Mouse (Mus musculus): ENCODE data around the gene Iqce. TPM values are rescaled to one million over a fixed set of nuclear protein-coding genes. Genes with fewer than 3 reads are reported as not detected.

Iqce gene
- total and polyA plus RNA-seq, 3 experiments: 6.4 to 21.2 TPM; not detected in 1

- H3K9ac ChIP-seq (ENCODE audit: control insufficient read depth, low read depth, low read length, poor library complexity, severe bottlenecking): no peak overlapping the region
- H3K9me3 ChIP-seq (replicated peaks; ENCODE audit: insufficient read depth, low read length): no peaks in the 10 kb centered on the region
- H3K79me2 ChIP-seq (ENCODE audit: control insufficient read depth, insufficient read depth, low read length, poor library complexity): no peaks in the 10 kb centered on the region
Measured at GRCm38 (mm10) chr5:140660398-140660797, 41.8 kb downstream of the Iqce start.

GRCm38 (mm10) chr5:140659607-140660272 lies 42.4 kb downstream of the Iqce start:
- Histone ChIP-seq H3K4me1 (ENCODE audit: control insufficient read depth in 1 of 2, insufficient read depth in 2 of 2, low read length in 2 of 2) (peaks cover 0 to 30% of the 10 kb centered on the region in 2 experiments; a peak in 3 of 4 replicates), H3K27ac (ENCODE audit: control insufficient read depth, low read depth, low read length) (no peak overlapping the region), H3K27me3 (ENCODE audit: control insufficient read depth in 1 of 2, insufficient read depth in 2 of 2, low read length in 2 of 2) (no peaks in the 10 kb centered on the region), H3K79me2 (ENCODE audit: control insufficient read depth, insufficient read depth, low read length, poor library complexity) (no peaks in the 10 kb centered on the region), H3K36me3 (ENCODE audit: control insufficient read depth in 1 of 2, insufficient read depth in 2 of 2, low read length in 2 of 2) (peaks cover 0 to 14% of the 10 kb centered on the region in 2 experiments; a peak in 2 of 4 replicates), H3K9me3 (replicated peaks; ENCODE audit: insufficient read depth, low read length) (no peaks in the 10 kb centered on the region), H3K4me3 (ENCODE audit: control insufficient read depth in 1 of 2, insufficient read depth in 1 of 2, low read depth in 2 of 2, low read length in 2 of 2) (no peak overlapping the region), H3K9ac (ENCODE audit: control insufficient read depth, low read depth, low read length, poor library complexity, severe bottlenecking) (no peak overlapping the region)
- TF ChIP-seq USF1 (IDR thresholded peaks at IDR 0.05; ENCODE audit: low read depth, low read length) (no peak), KAT2A (conservative IDR thresholded peaks at IDR 0.05; ENCODE audit: low read depth, low read length) (no peak), GABPA (IDR thresholded peaks at IDR 0.05; ENCODE audit: low read depth, low read length) (no peak), ZC3H11A (IDR thresholded peaks at IDR 0.05; ENCODE audit: low read depth, low read length) (no peak), TCF12 (IDR thresholded peaks at IDR 0.05; ENCODE audit: low read depth, low read length) (no peak), ZMIZ1 (IDR thresholded peaks at IDR 0.05; ENCODE audit: low read depth, low read length) (no peak), ZNF384 (IDR thresholded peaks at IDR 0.05; ENCODE audit: low read depth, low read length) (no peak), MAFK (IDR thresholded peaks at IDR 0.05; ENCODE audit: borderline replicate concordance, low read depth, low read length) (no peak), RCOR1 (IDR thresholded peaks at IDR 0.05; ENCODE audit: low read depth, low read length) (no peak), GATA1 (IDR thresholded peaks at IDR 0.05; ENCODE audit: low read depth, low read length) (no peak), MAZ (IDR thresholded peaks at IDR 0.05; ENCODE audit: low read depth, low read length) (no peak), EP300 (IDR thresholded peaks at IDR 0.05; ENCODE audit: low read depth in 1 of 2, low read length in 2 of 2) (no peak), BHLHE40 (IDR thresholded peaks at IDR 0.05; ENCODE audit: borderline replicate concordance, low read depth, low read length) (no peak), USF2 (IDR thresholded peaks at IDR 0.05; ENCODE audit: borderline replicate concordance in 1 of 2, insufficient read depth in 1 of 2, low read depth in 1 of 2, low read length in 2 of 2) (no peak), RAD21 (IDR thresholded peaks at IDR 0.05; ENCODE audit: low read depth, low read length) (no peak), MYB (IDR thresholded peaks at IDR 0.05; ENCODE audit: low read depth, low read length) (no peak), NRF1 (IDR thresholded peaks at IDR 0.05; ENCODE audit: insufficient read depth, low read depth, low read length, poor library complexity, severe bottlenecking) (no peak), SMC3 (IDR thresholded peaks at IDR 0.05; ENCODE audit: low read depth, low read length) (no peak), MYC (IDR thresholded peaks at IDR 0.05; ENCODE audit: low read depth, low read length) (no peak)
- no peak for DNase-seq (ENCODE audit: low read depth, low spot score)

More at GRCm38 (mm10) chr5:140660398-140660797, 41.8 kb downstream of the Iqce start:
- Histone ChIP-seq H3K27me3 (ENCODE audit: control insufficient read depth in 1 of 2, insufficient read depth in 2 of 2, low read length in 2 of 2) (no peaks in the 10 kb centered on the region), H3K36me3 (ENCODE audit: control insufficient read depth in 1 of 2, insufficient read depth in 2 of 2, low read length in 2 of 2) (peaks cover 0 to 14% of the 10 kb centered on the region in 2 experiments; a peak in 2 of 4 replicates), H3K4me1 (ENCODE audit: control insufficient read depth in 1 of 2, insufficient read depth in 2 of 2, low read length in 2 of 2) (peaks cover 0 to 30% of the 10 kb centered on the region in 2 experiments; a peak in 3 of 4 replicates), H3K27ac (ENCODE audit: control insufficient read depth, low read depth, low read length) (no peak overlapping the region), H3K4me3 (ENCODE audit: control insufficient read depth in 1 of 2, insufficient read depth in 1 of 2, low read depth in 2 of 2, low read length in 2 of 2) (no peak overlapping the region)
- TF ChIP-seq USF1 (IDR thresholded peaks at IDR 0.05; ENCODE audit: low read depth, low read length) (no peak), TCF12 (IDR thresholded peaks at IDR 0.05; ENCODE audit: low read depth, low read length) (no peak), MAZ (IDR thresholded peaks at IDR 0.05; ENCODE audit: low read depth, low read length) (no peak), USF2 (IDR thresholded peaks at IDR 0.05; ENCODE audit: borderline replicate concordance in 1 of 2, insufficient read depth in 1 of 2, low read depth in 1 of 2, low read length in 2 of 2) (no peak)
- DNase-seq (ENCODE audit: low read depth, low spot score): no peak

Data from MEL (cell line).